7 mouse cellular contexts compared by ENCODE assay signal in the genomic region with DNA sequence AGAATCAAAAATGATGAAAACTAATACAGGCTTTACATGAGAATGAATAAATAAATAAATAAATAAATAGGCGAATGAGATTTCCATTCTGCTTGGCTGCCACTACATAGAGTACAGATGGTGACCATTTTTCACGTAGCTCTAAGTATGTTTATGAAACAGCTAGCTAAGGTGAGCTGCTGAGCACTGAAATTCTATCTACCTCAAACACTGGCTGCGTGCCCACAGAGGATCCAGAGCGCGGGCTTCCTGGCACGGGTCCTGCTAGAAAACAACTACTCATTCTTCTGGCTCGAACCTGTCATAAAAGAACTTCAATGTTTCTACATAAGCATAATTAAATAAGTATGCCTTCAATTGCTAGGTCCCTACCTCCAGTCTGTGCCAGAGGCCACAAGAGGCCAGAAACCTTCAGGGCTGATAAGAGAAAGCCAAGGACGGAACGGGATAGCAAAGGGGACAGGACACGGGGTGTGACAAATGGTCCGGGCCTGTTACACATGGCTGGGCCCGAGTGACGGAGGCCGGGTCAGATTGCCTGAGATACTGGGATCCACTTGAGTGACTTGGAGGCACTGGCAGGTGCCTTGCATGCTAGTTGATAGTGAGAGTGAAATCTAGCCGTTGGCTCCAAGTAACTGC. TPM values are rescaled to one million over a fixed set of nuclear protein-coding genes. Genes with fewer than 3 reads are reported as not detected.
DNase-seq lines count a peak whose midpoint lies in the region; ATAC-seq and TF ChIP-seq lines count a peak whose summit lies in the region.

No protein-coding gene starts in this region.

- H3K9ac ChIP-seq in forebrain, postnatal 0 days = no peak overlapping the region
- no peak overlapping the region for H3K9ac ChIP-seq in liver, embryonic 12.5 days

- H3K4me1 ChIP-seq in forebrain, postnatal 0 days (ENCODE audit: insufficient read depth) = no peaks in the 10 kb centered on the region
- H3K4me1 ChIP-seq in liver, embryonic 12.5 days = peaks cover 28% of the 10 kb centered on the region

- H3K4me2 ChIP-seq in forebrain, postnatal 0 days (ENCODE audit: low read depth) = no peak overlapping the region
- H3K4me2 ChIP-seq in liver, embryonic 12.5 days = no peak overlapping the region

- no peak overlapping the region for H3K4me3 ChIP-seq in forebrain, postnatal 0 days (ENCODE audit: low read depth, low read length)
- H3K4me3 ChIP-seq in liver, embryonic 12.5 days = no peak overlapping the region

- WGBS in forebrain, postnatal 0 days = 62% methylated on average over 15 of the region's 15 CpGs
- 66% methylated on average over 15 of the region's 15 CpGs for WGBS in liver, embryonic 12.5 days (ENCODE audit: insufficient replicate concordance)

- no peaks in the 10 kb centered on the region for H3K9me3 ChIP-seq in forebrain, postnatal 0 days (ENCODE audit: low read length)
- H3K9me3 ChIP-seq in liver, embryonic 12.5 days (replicated peaks) = no peaks in the 10 kb centered on the region

- no peaks in the 10 kb centered on the region for H3K36me3 ChIP-seq in forebrain, postnatal 0 days (ENCODE audit: insufficient read depth)
- no peaks in the 10 kb centered on the region for H3K36me3 ChIP-seq in liver, embryonic 12.5 days

- no peaks in the 10 kb centered on the region for H3K27me3 ChIP-seq in forebrain, postnatal 0 days (ENCODE audit: insufficient read depth, low read length)
- no peaks in the 10 kb centered on the region for H3K27me3 ChIP-seq in liver, embryonic 12.5 days (replicated peaks)

- peak; percentile 17 for DNase-seq in 3T3-L1 (ENCODE audit: low read depth, low spot score)
- DNase-seq in adrenal gland, adult (ENCODE audit: inconsistent age in 2 of 2, low spot score in 1 of 2) = peak; percentile 84 to 92
- DNase-seq in gastrocnemius, adult 8-10 months (ENCODE audit: low spot score in 2 of 2) = peak; percentile 11 to 20
- peak; percentile 57 to 73 for DNase-seq in kidney, postnatal 25 days
- DNase-seq in forebrain, postnatal 0 days = no peak
- no peak for DNase-seq in layer of hippocampus, adult 9-11 months

- TF ChIP-seq CTCF in forebrain, postnatal 0 days (IDR thresholded peaks at IDR 0.05; ENCODE audit: low read depth) = no peak

- no peak for ATAC-seq in forebrain, postnatal 0 days
- ATAC-seq in liver, embryonic 12.5 days = no peak

- no peak overlapping the region for H3K27ac ChIP-seq in forebrain, postnatal 0 days (ENCODE audit: low read depth, low read length)
- H3K27ac ChIP-seq in liver, embryonic 12.5 days = no peak overlapping the region

RNA-seq across cellular contexts. Expression of a gene that starts 37.7 kb away (rescaled TPM):
- 1 to 10 TPM; 1.6 to 2.2 (median 1.7) TPM for total RNA-seq in gastrocnemius, adult 8-10 months (2022)
- total RNA-seq in forebrain, postnatal 0 days (2014; rRNA removed) = 7.2 and 8.0 TPM in 2 replicates
- 4.0 and 5.3 TPM in 2 replicates for polyA plus RNA-seq in forebrain, postnatal 0 days (2015; fragmentation: Nextera tagmentation; extraction: Ambion mirVana)
- 10.0 and 10.3 TPM in 2 replicates for polyA plus RNA-seq in liver, embryonic 12.5 days (2016; fragmentation: Nextera tagmentation; extraction: Ambion mirVana)

Comparison
In these comparisons a context has a peak if more than half of its experiments do, and no peak if none do; other contexts are left out.
1. DNase-seq: peak in 3T3-L1 (single experiment), adrenal gland, adult (2 of 2), gastrocnemius, adult 8-10 months (2 of 2) and kidney, postnatal 25 days (2 of 2); none in forebrain, postnatal 0 days (single experiment) and layer of hippocampus, adult 9-11 months (single experiment).